Mouse (Mus musculus) bone marrow macrophage, adult 2 months (primary cell): ENCODE measurements around the gene Csnk1g2.

Experiments
- CTCF ChIP-seq: IDR thresholded peaks from 2 replicates; pipeline ENCODE4 v1.5.1; 2012; ENCODE audit warnings: low read depth, mild to moderate bottlenecking, low read length, moderate library complexity
- POLR2A ChIP-seq: IDR thresholded peaks from 2 replicates; pipeline ENCODE4 v1.6.1; 2012; ENCODE audit warnings: mild to moderate bottlenecking, low read depth, low read length, borderline replicate concordance

DNA sequence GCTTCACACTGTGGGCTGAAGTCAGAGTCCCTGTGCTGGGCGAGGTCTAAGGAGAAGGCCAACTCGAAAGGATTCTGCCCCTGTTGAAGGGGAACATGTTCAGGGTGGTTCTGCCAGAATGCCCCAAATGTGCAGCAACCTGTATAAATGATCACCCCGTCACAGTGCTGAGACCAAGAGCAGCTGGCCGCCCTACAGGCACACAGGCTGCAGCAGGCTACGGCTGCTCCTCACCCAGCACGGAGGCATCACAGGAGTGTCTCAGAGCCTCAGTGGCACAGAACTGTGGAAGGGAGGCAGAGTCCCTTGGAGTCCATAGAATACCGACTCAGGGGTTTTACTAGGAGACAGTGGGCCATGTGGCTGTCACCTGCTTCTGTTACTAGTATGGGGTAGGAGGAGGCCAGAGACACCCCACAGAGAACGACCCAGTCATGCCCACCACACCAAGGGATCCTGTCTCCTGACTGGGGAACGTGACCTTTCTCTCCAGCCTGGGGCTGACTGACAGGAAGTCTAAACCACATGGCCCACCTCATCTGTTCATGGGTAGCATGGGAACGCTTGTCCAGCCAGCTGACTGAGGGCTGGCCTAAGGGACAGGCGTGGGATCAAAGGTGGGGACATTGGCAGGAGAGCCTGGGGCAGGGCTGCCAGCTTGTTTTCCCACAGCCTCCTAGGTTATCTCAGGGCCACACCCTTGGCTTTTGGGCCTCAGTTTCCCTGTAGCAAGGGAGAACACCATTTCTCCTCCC, 49.5 kb downstream of the Csnk1g2 start:
- no peak for TF ChIP-seq CTCF
- no peak for TF ChIP-seq POLR2A
